Comparison of ENCODE assay signal across 8 mouse cellular contexts in the genomic region with DNA sequence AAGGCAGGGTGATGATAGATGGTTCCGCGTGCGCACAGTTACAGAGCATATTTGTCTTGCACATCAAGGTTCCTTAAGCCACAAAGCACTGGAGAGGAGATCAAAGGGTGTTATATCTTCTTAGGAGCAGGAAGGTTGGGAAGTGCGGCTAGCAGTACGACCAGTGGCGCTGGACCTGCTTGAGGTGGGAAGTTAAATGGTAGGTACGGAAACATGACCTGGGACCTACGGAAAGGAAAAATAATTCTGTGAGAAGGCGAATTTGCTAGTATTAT.
A peak's percentile ranks its signal among the peaks of the same experiment; 100 is the strongest.
DNase-seq lines count a peak whose midpoint lies in the region; ATAC-seq and TF ChIP-seq lines count a peak whose summit lies in the region.

No protein-coding gene starts in this region.

- ATAC-seq in heart, embryonic 12.5 days (ENCODE audit: insufficient number of reproducible peaks, low FRiP score) = no peak
- ATAC-seq in hindbrain, embryonic 14.5 days (ENCODE audit: low FRiP score) = no peak

- intact Hi-C loops in heart, postnatal 14 days (cut with DNase I) = loop anchor here (5.0 kb wide), 2 partner anchors 126 to 631 kb away; a partner anchor contains a TSS

- TF ChIP-seq CTCF in bone marrow, adult 2 months (IDR thresholded peaks at IDR 0.05; ENCODE audit: control insufficient read depth, insufficient read depth, low read length) = no peak

- H3K9me3 ChIP-seq in heart, embryonic 12.5 days (replicated peaks) = no peaks in the 10 kb centered on the region
- no peaks in the 10 kb centered on the region for H3K9me3 ChIP-seq in hindbrain, embryonic 14.5 days (ENCODE audit: control insufficient read depth, low read length)
- no peaks in the 10 kb centered on the region for H3K9me3 ChIP-seq in midbrain, embryonic 10.5 days (replicated peaks)

- peak overlapping the region; percentile 40 for H3K27ac ChIP-seq in heart, embryonic 12.5 days (ENCODE audit: poor library complexity, severe bottlenecking)
- H3K27ac ChIP-seq in bone marrow, adult 2 months (ENCODE audit: control insufficient read depth, insufficient read depth, low read depth, low read length, poor library complexity) = no peak overlapping the region
- peak overlapping the region; percentile 99 for H3K27ac ChIP-seq in hindbrain, embryonic 14.5 days
- peak overlapping the region; percentile 89 for H3K27ac ChIP-seq in midbrain, embryonic 10.5 days (replicated peaks)

- H3K36me3 ChIP-seq in heart, embryonic 12.5 days = no peaks in the 10 kb centered on the region
- no peaks in the 10 kb centered on the region for H3K36me3 ChIP-seq in hindbrain, embryonic 14.5 days (replicated peaks; ENCODE audit: control insufficient read depth, insufficient read depth)
- no peaks in the 10 kb centered on the region for H3K36me3 ChIP-seq in midbrain, embryonic 10.5 days

- no peak for TF ChIP-seq POLR2A in bone marrow, adult 2 months (IDR thresholded peaks at IDR 0.05; ENCODE audit: borderline replicate concordance, control insufficient read depth, low read depth, low read length)

- H3K27me3 ChIP-seq in heart, embryonic 12.5 days (replicated peaks) = peaks cover 29% of the 10 kb centered on the region
- no peaks in the 10 kb centered on the region for H3K27me3 ChIP-seq in hindbrain, embryonic 14.5 days (ENCODE audit: control insufficient read depth, insufficient read depth, low read length)
- H3K27me3 ChIP-seq in midbrain, embryonic 10.5 days (ENCODE audit: low read depth, poor library complexity, severe bottlenecking) = peaks cover 66% of the 10 kb centered on the region

- peak overlapping the region; percentile 92 for H3K4me2 ChIP-seq in heart, embryonic 12.5 days
- H3K4me2 ChIP-seq in hindbrain, embryonic 14.5 days (replicated peaks) = peak overlapping the region; percentile 94

- peak overlapping the region; percentile 49 for H3K9ac ChIP-seq in heart, embryonic 12.5 days
- H3K9ac ChIP-seq in hindbrain, embryonic 14.5 days = peak overlapping the region; percentile 90

- H3K4me1 ChIP-seq in heart, embryonic 12.5 days (replicated peaks) = no peaks in the 10 kb centered on the region; the same call in 1 of the 2 replicates
- peaks cover 1% of the 10 kb centered on the region for H3K4me1 ChIP-seq in bone marrow, adult 2 months (ENCODE audit: control insufficient read depth, insufficient read depth, low read length)
- peaks cover 47% of the 10 kb centered on the region for H3K4me1 ChIP-seq in hindbrain, embryonic 14.5 days (replicated peaks; ENCODE audit: control insufficient read depth, insufficient read depth, low read length)
- H3K4me1 ChIP-seq in midbrain, embryonic 10.5 days = peaks cover 59% of the 10 kb centered on the region

- WGBS in heart, embryonic 12.5 days = 0% methylated on average over 9 of the region's 9 CpGs
- 2% methylated on average over 9 of the region's 9 CpGs for WGBS in bone marrow, adult 2 months
- 0% methylated on average over 9 of the region's 9 CpGs for WGBS in hindbrain, embryonic 14.5 days
- WGBS in midbrain, embryonic 10.5 days = under 1% methylated on average over 9 of the region's 9 CpGs

- no peak for DNase-seq in heart, postnatal 14 days
- no peak for DNase-seq in hindbrain, embryonic 14.5 days (ENCODE audit: low spot score)
- DNase-seq in midbrain, embryonic 10.5 days (ENCODE audit: low spot score) = no peak
- no peak for DNase-seq in spleen, postnatal 10 days (ENCODE audit: low spot score in 2 of 2)
- no peak for DNase-seq in thymus, postnatal 25 days
- no peak for DNase-seq in adrenal gland, postnatal 14 days

- peak overlapping the region; percentile 47 for H3K4me3 ChIP-seq in heart, embryonic 12.5 days
- peak overlapping the region; percentile 59 for H3K4me3 ChIP-seq in bone marrow, adult 2 months (replicated peaks; ENCODE audit: control insufficient read depth, low read depth, low read length)
- peak overlapping the region; percentile 45 for H3K4me3 ChIP-seq in hindbrain, embryonic 14.5 days (replicated peaks; ENCODE audit: low read length)
- H3K4me3 ChIP-seq in midbrain, embryonic 10.5 days = peak overlapping the region; percentile 56
